In the genomic region with DNA sequence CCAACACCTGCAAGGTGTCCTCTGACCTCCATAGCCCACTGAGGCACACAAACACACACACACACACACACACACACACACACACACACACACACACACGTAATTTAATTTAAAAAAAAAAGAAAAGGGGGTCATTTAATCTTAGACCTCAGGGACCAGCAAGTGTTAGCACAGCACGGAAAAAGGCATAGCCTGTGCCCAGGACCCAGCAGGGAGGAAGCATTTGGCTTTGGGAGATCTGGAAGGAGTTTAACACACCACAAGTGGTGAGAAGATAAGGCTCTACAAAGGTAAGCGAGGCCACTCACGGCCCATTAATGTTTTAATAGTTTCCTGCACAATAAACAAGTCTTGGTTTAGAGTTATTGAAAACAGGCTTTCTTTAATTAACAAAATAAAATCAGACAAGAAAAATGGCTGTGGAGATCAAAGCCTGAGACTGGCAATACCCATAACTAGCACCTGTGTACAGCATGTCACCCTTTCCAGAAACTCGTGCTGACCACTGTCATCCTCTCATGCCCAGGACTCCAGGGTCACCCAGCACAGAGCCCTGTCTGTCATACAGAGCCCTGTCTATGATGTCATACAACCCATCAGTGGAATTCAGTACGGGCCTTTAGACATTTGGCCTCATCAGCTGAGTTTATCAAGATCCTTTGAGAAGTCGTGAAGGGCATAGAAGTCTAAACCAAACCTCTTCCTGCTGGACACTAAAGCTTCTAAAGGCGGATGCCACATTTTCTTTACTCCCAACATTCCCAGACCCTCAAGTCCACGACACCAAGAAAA, we compare ENCODE assay signal across 8 mouse cellular contexts.
DNase-seq lines count a peak whose midpoint lies in the region; ATAC-seq and TF ChIP-seq lines count a peak whose summit lies in the region.

No protein-coding gene starts in this region.

- H3K4me3 ChIP-seq in gastrocnemius, adult 2 months = no peak overlapping the region
- no peak overlapping the region for H3K4me3 ChIP-seq in kidney, postnatal 0 days (replicated peaks; ENCODE audit: low read depth, low read length)
- no peak overlapping the region for H3K4me3 ChIP-seq in heart, embryonic 15.5 days
- H3K4me3 ChIP-seq in neural tube, embryonic 12.5 days = no peak overlapping the region

- H3K9me3 ChIP-seq in kidney, postnatal 0 days (replicated peaks; ENCODE audit: low read length) = no peaks in the 10 kb centered on the region
- no peaks in the 10 kb centered on the region for H3K9me3 ChIP-seq in heart, embryonic 15.5 days (replicated peaks)
- no peaks in the 10 kb centered on the region for H3K9me3 ChIP-seq in neural tube, embryonic 12.5 days

- DNase-seq in gastrocnemius, adult 2 months = no peak
- DNase-seq in gastrocnemius, postnatal 25 days = no peak
- no peak for DNase-seq in kidney, postnatal 0 days (ENCODE audit: low spot score)
- DNase-seq in kidney, adult 18-20 months = no peak
- DNase-seq in right cerebral cortex, postnatal 10 days (ENCODE audit: low spot score in 2 of 2) = no peak
- DNase-seq in gastrocnemius, adult 8-10 months (ENCODE audit: low spot score in 2 of 2) = no peak

- peak overlapping the region; percentile 85 for H3K27ac ChIP-seq in gastrocnemius, adult 2 months
- peak overlapping the region; percentile 42; the same call in 1 of the 2 replicates for H3K27ac ChIP-seq in kidney, postnatal 0 days
- H3K27ac ChIP-seq in heart, embryonic 15.5 days = peak overlapping the region; percentile 81
- H3K27ac ChIP-seq in neural tube, embryonic 12.5 days = no peak overlapping the region

- intact Hi-C loops in gastrocnemius, adult 2 months (cut with DNase I) = loop anchor here (5.0 to 10.0 kb wide), 3 partner anchors 180 to 328 kb away; a partner anchor contains a TSS

- H3K36me3 ChIP-seq in kidney, postnatal 0 days (ENCODE audit: insufficient read depth, low read length) = no peaks in the 10 kb centered on the region
- no peaks in the 10 kb centered on the region for H3K36me3 ChIP-seq in heart, embryonic 15.5 days
- H3K36me3 ChIP-seq in neural tube, embryonic 12.5 days = no peaks in the 10 kb centered on the region

- no peak for ATAC-seq in kidney, postnatal 0 days (replicated peaks; ENCODE audit: low FRiP score, low read depth)
- ATAC-seq in heart, embryonic 15.5 days (replicated peaks; ENCODE audit: insufficient number of reproducible peaks, insufficient read depth, low FRiP score, low read depth) = no peak
- no peak for ATAC-seq in neural tube, embryonic 12.5 days (ENCODE audit: low FRiP score, low read depth)

- no peak for TF ChIP-seq CTCF in gastrocnemius, adult 2 months (IDR thresholded peaks at IDR 0.05)
- TF ChIP-seq CTCF in kidney, postnatal 0 days (IDR thresholded peaks at IDR 0.05; ENCODE audit: low read depth) = no peak

- no peak overlapping the region for H3K9ac ChIP-seq in kidney, postnatal 0 days (ENCODE audit: low read depth, low read length)
- no peak overlapping the region for H3K9ac ChIP-seq in heart, embryonic 15.5 days
- no peak overlapping the region for H3K9ac ChIP-seq in neural tube, embryonic 12.5 days

- peaks cover 25% of the 10 kb centered on the region for H3K4me1 ChIP-seq in kidney, postnatal 0 days (replicated peaks; ENCODE audit: insufficient read depth, low read length)
- H3K4me1 ChIP-seq in heart, embryonic 15.5 days (replicated peaks) = peaks cover 64% of the 10 kb centered on the region
- peaks cover 79% of the 10 kb centered on the region for H3K4me1 ChIP-seq in neural tube, embryonic 12.5 days

- no peak overlapping the region for H3K4me2 ChIP-seq in kidney, postnatal 0 days (ENCODE audit: low read length)
- H3K4me2 ChIP-seq in heart, embryonic 15.5 days = no peak overlapping the region
- H3K4me2 ChIP-seq in neural tube, embryonic 12.5 days (replicated peaks) = peak overlapping the region; percentile 47; the same call in 1 of the 2 replicates

- no peaks in the 10 kb centered on the region for H3K27me3 ChIP-seq in kidney, postnatal 0 days (ENCODE audit: insufficient read depth, low read length)
- no peaks in the 10 kb centered on the region for H3K27me3 ChIP-seq in heart, embryonic 15.5 days
- no peaks in the 10 kb centered on the region for H3K27me3 ChIP-seq in neural tube, embryonic 12.5 days (replicated peaks)

- 45% methylated on average over 9 of the region's 9 CpGs for WGBS in kidney, postnatal 0 days
- WGBS in heart, embryonic 15.5 days = 54% methylated on average over 9 of the region's 9 CpGs
- WGBS in neural tube, embryonic 12.5 days = 63% methylated on average over 9 of the region's 9 CpGs
